Mouse (Mus musculus) brain, embryonic 14.5 days (tissue): ENCODE measurements at regions not wholly inside any gene's neighbourhood (a gene's known extent, or its start where the extent isn't known, plus 50 kb on each side); places are given as distances from the start of the nearest gene placed in this dataset.

ENCODE experiments used
- CTCF ChIP-seq: fragments of 200-500 bp; IDR thresholded peaks from 2 replicates; pipeline ENCODE4 v1.5.1; 2012; ENCODE audit warnings: inconsistent platforms, mild to moderate bottlenecking, moderate library complexity, borderline replicate concordance; ENCODE audit not compliant: insufficient read depth, insufficient read length; ENCODE audit errors: extremely low read depth
- POLR2A ChIP-seq: fragments of 200-500 bp; IDR thresholded peaks from 2 replicates; pipeline ENCODE4 v1.6.1; 2012; ENCODE audit warnings: mild to moderate bottlenecking, inconsistent platforms, borderline replicate concordance; ENCODE audit not compliant: poor library complexity, insufficient read depth, insufficient read length, severe bottlenecking; ENCODE audit errors: extremely low read depth

DNA sequence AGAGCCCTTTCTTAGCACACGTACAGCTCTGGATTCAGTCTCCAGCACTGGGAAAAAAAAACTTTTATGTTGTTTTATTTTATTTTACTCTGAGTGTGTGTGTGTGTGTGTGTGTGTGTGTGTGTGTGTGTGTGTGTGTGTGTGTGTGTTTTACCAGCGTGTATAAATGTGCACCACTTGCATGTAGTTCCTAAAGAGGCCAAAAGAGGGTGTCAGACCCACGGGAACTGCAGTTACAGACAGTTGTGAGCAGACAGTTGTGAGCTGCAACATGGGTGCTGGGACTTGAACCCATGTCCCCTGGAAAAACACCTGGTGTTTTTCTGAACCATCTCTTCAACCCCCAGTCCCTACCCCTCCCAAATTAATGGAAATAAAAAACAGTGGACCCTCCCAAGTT, 165.1 kb upstream of the Plekha5 start:
- TF ChIP-seq POLR2A (no peak), CTCF (no peak)
